Mouse (Mus musculus) brain, embryonic 14.5 days (tissue): ENCODE results near the gene Heatr4.
"Not testable (repeated sequence)": the region's sequence is repeated elsewhere in the genome, so short reads cannot be mapped to it uniquely, and the experiment has no call there.

ENCODE experiments used
- CTCF ChIP-seq: fragments of 200-500 bp; IDR thresholded peaks from 2 replicates; pipeline ENCODE4 v1.5.1; 2012; ENCODE audit warnings: inconsistent platforms, mild to moderate bottlenecking, moderate library complexity, borderline replicate concordance; ENCODE audit not compliant: insufficient read depth, insufficient read length; ENCODE audit errors: extremely low read depth
- POLR2A ChIP-seq: fragments of 200-500 bp; IDR thresholded peaks from 2 replicates; pipeline ENCODE4 v1.6.1; 2012; ENCODE audit warnings: mild to moderate bottlenecking, inconsistent platforms, borderline replicate concordance; ENCODE audit not compliant: poor library complexity, insufficient read depth, insufficient read length, severe bottlenecking; ENCODE audit errors: extremely low read depth

DNA sequence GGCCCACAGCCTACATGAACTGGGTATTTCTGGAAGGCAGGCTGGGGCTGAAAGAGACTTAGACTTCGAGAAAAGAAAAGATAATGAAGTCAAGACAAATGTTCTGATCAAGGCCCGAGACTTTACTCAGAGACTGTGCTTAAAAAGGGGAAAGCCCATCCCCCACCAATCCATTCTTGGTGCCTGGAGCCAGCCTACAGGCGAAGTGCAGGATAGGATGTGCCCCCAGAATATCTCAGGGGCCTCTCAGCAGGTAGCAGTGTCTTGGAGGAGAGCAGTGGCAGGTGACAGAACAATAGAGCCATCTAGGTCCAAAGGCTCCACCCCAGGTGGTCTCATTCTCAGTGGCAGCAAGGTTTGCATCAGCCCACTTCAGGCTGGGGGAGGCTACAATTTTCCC lies 43.7 kb upstream of the Heatr4 start:
- TF ChIP-seq POLR2A, CTCF: not testable (repeated sequence)
